Mouse (Mus musculus): ENCODE measurements around the gene Slc39a3. TPM values are rescaled to one million over a fixed set of nuclear protein-coding genes. Genes with fewer than 3 reads are reported as not detected.
A peak's percentile ranks its signal among the peaks of the same experiment; 100 is the strongest.

The Slc39a3 gene
- polyA plus RNA-seq, 1 experiment from 2014 or later: 9.2 TPM

- Histone ChIP-seq H3K9ac (ENCODE audit: low read depth, low read length) (no peak overlapping the region), H3K4me1 (replicated peaks; ENCODE audit: control insufficient read depth, insufficient read depth, low read length) (peaks cover 5% of the 10 kb centered on the region; the same call in 1 of the 2 replicates), H3K27me3 (ENCODE audit: control insufficient read depth, insufficient read depth, low read length) (peaks cover 28% of the 10 kb centered on the region)
These were observed 49.4 kb downstream of the Slc39a3 start for GRCm38 (mm10) chr10:80987709-80988441.

GRCm38 (mm10) chr10:80986754-80987153, 50.5 kb downstream of the Slc39a3 start:
- no peaks in the 10 kb centered on the region for H3K36me3 ChIP-seq (ENCODE audit: control insufficient read depth, insufficient read depth, low read length)
- H3K27me3 ChIP-seq (ENCODE audit: control insufficient read depth, insufficient read depth, low read length): peaks cover 28% of the 10 kb centered on the region
- DNase-seq (ENCODE audit: low spot score) (no peak), ATAC-seq (ENCODE audit: low FRiP score) (no peak)
- H3K4me1 ChIP-seq (replicated peaks; ENCODE audit: control insufficient read depth, insufficient read depth, low read length): peaks cover 5% of the 10 kb centered on the region; the same call in 1 of the 2 replicates
- H3K4me2 ChIP-seq (replicated peaks; ENCODE audit: low read depth, low read length): no peak overlapping the region
- no peak overlapping the region for H3K9ac ChIP-seq (ENCODE audit: low read depth, low read length)
- 73% methylated on average over 6 of the region's 6 CpGs for WGBS
- H3K4me3 ChIP-seq (ENCODE audit: low read depth, low read length): no peak overlapping the region
- H3K27ac ChIP-seq (ENCODE audit: low read depth, low read length): no peak overlapping the region
- no peaks in the 10 kb centered on the region for H3K9me3 ChIP-seq (ENCODE audit: control insufficient read depth, low read length)

More at GRCm38 (mm10) chr10:80987709-80988441, 49.4 kb downstream of the Slc39a3 start:
- no peaks in the 10 kb centered on the region for H3K36me3 ChIP-seq (ENCODE audit: control insufficient read depth, insufficient read depth, low read length)
- H3K4me2 ChIP-seq (replicated peaks; ENCODE audit: low read depth, low read length): no peak overlapping the region
- H3K9me3 ChIP-seq (ENCODE audit: control insufficient read depth, low read length): no peaks in the 10 kb centered on the region
- ATAC-seq (ENCODE audit: low FRiP score) (peak; percentile 82), DNase-seq (ENCODE audit: low spot score) (peak; percentile 94)
- no peak overlapping the region for H3K4me3 ChIP-seq (ENCODE audit: low read depth, low read length)
- WGBS: 10% methylated on average over 10 of the region's 10 CpGs
- H3K27ac ChIP-seq (ENCODE audit: low read depth, low read length): no peak overlapping the region

GRCm38 (mm10) chr10:80985970-80986701, 51.1 kb downstream of the Slc39a3 start:
- 35% methylated on average over 13 of the region's 13 CpGs for WGBS
- Histone ChIP-seq H3K27me3 (ENCODE audit: control insufficient read depth, insufficient read depth, low read length) (peaks cover 28% of the 10 kb centered on the region), H3K9ac (ENCODE audit: low read depth, low read length) (no peak overlapping the region), H3K9me3 (ENCODE audit: control insufficient read depth, low read length) (no peaks in the 10 kb centered on the region), H3K4me1 (replicated peaks; ENCODE audit: control insufficient read depth, insufficient read depth, low read length) (peaks cover 5% of the 10 kb centered on the region; the same call in 1 of the 2 replicates), H3K4me3 (ENCODE audit: low read depth, low read length) (no peak overlapping the region), H3K4me2 (replicated peaks; ENCODE audit: low read depth, low read length) (peak overlapping the region; percentile 11; the same call in 1 of the 2 replicates), H3K27ac (ENCODE audit: low read depth, low read length) (no peak overlapping the region), H3K36me3 (ENCODE audit: control insufficient read depth, insufficient read depth, low read length) (no peaks in the 10 kb centered on the region)
- no peak for ATAC-seq (ENCODE audit: low FRiP score)
- no peak for DNase-seq (ENCODE audit: low spot score)

GRCm38 (mm10) chr10:80985241-80985969, 51.8 kb downstream of the Slc39a3 start:
- Histone ChIP-seq H3K27ac (ENCODE audit: low read depth, low read length) (no peak overlapping the region), H3K4me1 (replicated peaks; ENCODE audit: control insufficient read depth, insufficient read depth, low read length) (peaks cover 5% of the 10 kb centered on the region; the same call in 1 of the 2 replicates), H3K9me3 (ENCODE audit: control insufficient read depth, low read length) (no peaks in the 10 kb centered on the region), H3K9ac (ENCODE audit: low read depth, low read length) (no peak overlapping the region), H3K4me3 (ENCODE audit: low read depth, low read length) (no peak overlapping the region), H3K4me2 (replicated peaks; ENCODE audit: low read depth, low read length) (peak overlapping the region; percentile 11; the same call in 1 of the 2 replicates), H3K36me3 (ENCODE audit: control insufficient read depth, insufficient read depth, low read length) (no peaks in the 10 kb centered on the region), H3K27me3 (ENCODE audit: control insufficient read depth, insufficient read depth, low read length) (peaks cover 28% of the 10 kb centered on the region)
- whole genome bisulfite sequencing: 13% methylated on average over 37 of the region's 37 CpGs
- ATAC-seq (ENCODE audit: low FRiP score) (no peak), DNase-seq (ENCODE audit: low spot score) (no peak)

GRCm38 (mm10) chr10:80984223-80984622, 53.0 kb downstream of the Slc39a3 start:
- Histone ChIP-seq H3K4me1 (replicated peaks; ENCODE audit: control insufficient read depth, insufficient read depth, low read length) (peaks cover 5% of the 10 kb centered on the region; the same call in 1 of the 2 replicates), H3K9me3 (ENCODE audit: control insufficient read depth, low read length) (no peaks in the 10 kb centered on the region), H3K9ac (ENCODE audit: low read depth, low read length) (no peak overlapping the region), H3K4me2 (replicated peaks; ENCODE audit: low read depth, low read length) (no peak overlapping the region), H3K4me3 (ENCODE audit: low read depth, low read length) (no peak overlapping the region), H3K36me3 (ENCODE audit: control insufficient read depth, insufficient read depth, low read length) (no peaks in the 10 kb centered on the region), H3K27ac (ENCODE audit: low read depth, low read length) (no peak overlapping the region), H3K27me3 (ENCODE audit: control insufficient read depth, insufficient read depth, low read length) (peaks cover 28% of the 10 kb centered on the region)
- no peak for DNase-seq (ENCODE audit: low spot score)
- 90% methylated on average over 12 of the region's 12 CpGs for WGBS
- no peak for ATAC-seq (ENCODE audit: low FRiP score)

- Histone ChIP-seq H3K27ac (ENCODE audit: low read depth, low read length) (no peak overlapping the region), H3K36me3 (ENCODE audit: control insufficient read depth, insufficient read depth, low read length) (no peaks in the 10 kb centered on the region), H3K4me3 (ENCODE audit: low read depth, low read length) (no peak overlapping the region), H3K9ac (ENCODE audit: low read depth, low read length) (no peak overlapping the region), H3K9me3 (ENCODE audit: control insufficient read depth, low read length) (no peaks in the 10 kb centered on the region), H3K4me1 (replicated peaks; ENCODE audit: control insufficient read depth, insufficient read depth, low read length) (peaks cover 5% of the 10 kb centered on the region; the same call in 1 of the 2 replicates), H3K27me3 (ENCODE audit: control insufficient read depth, insufficient read depth, low read length) (peaks cover 26% of the 10 kb centered on the region), H3K4me2 (replicated peaks; ENCODE audit: low read depth, low read length) (no peak overlapping the region)
- WGBS: 62% methylated on average over 4 of the region's 4 CpGs
- DNase-seq (ENCODE audit: low spot score): no peak
- no peak for ATAC-seq (ENCODE audit: low FRiP score)
These were observed 54.8 kb downstream of the Slc39a3 start for GRCm38 (mm10) chr10:80982381-80982780.

GRCm38 (mm10) chr10:80981564-80982112, 55.6 kb downstream of the Slc39a3 start:
- peaks cover 5% of the 10 kb centered on the region; the same call in 1 of the 2 replicates for H3K4me1 ChIP-seq (replicated peaks; ENCODE audit: control insufficient read depth, insufficient read depth, low read length)
- no peak overlapping the region for H3K27ac ChIP-seq (ENCODE audit: low read depth, low read length)
- H3K9ac ChIP-seq (ENCODE audit: low read depth, low read length): no peak overlapping the region
- no peaks in the 10 kb centered on the region for H3K9me3 ChIP-seq (ENCODE audit: control insufficient read depth, low read length)
- H3K4me2 ChIP-seq (replicated peaks; ENCODE audit: low read depth, low read length): no peak overlapping the region
- H3K4me3 ChIP-seq (ENCODE audit: low read depth, low read length): no peak overlapping the region
- WGBS: 48% methylated on average over 7 of the region's 7 CpGs
- ATAC-seq (ENCODE audit: low FRiP score): no peak
- H3K36me3 ChIP-seq (ENCODE audit: control insufficient read depth, insufficient read depth, low read length): no peaks in the 10 kb centered on the region
- DNase-seq (ENCODE audit: low spot score): no peak
- H3K27me3 ChIP-seq (ENCODE audit: control insufficient read depth, insufficient read depth, low read length): peaks cover 19% of the 10 kb centered on the region

Measured in hindbrain, embryonic 11.5 days (tissue).